Mouse (Mus musculus): ENCODE data around the gene Abca2.
"Not testable (repeated sequence)": the region's sequence is repeated elsewhere in the genome, so short reads cannot be mapped to it uniquely, and the experiment has no call there.

Abca2 gene

GRCm38 (mm10) chr2:25428442-25429236 lies at the start of gene Abca2:
Gene Abca2 (plus strand): TSS chr2:25428703.
- peak; percentile 94 to 96 for DNase-seq

- DNase-seq: no peak
Observed at GRCm38 (mm10) chr2:25384492-25384891, 44.0 kb upstream of the Abca2 start.

- no peak for DNase-seq
Observed at GRCm38 (mm10) chr2:25391266-25391665, 37.2 kb upstream of the Abca2 start.

- DNase-seq: peak; percentile 19 to 28
Observed at GRCm38 (mm10) chr2:25394281-25395221, 34.0 kb upstream of the Abca2 start.

- DNase-seq: peak; percentile 36 to 66
Observed at GRCm38 (mm10) chr2:25395721-25396596, 32.5 kb upstream of the Abca2 start, which contains the start of gene Entpd2. Gene Entpd2 (plus strand): TSS chr2:25395874.

- no peak for DNase-seq
Observed at GRCm38 (mm10) chr2:25396597-25396983, 31.9 kb upstream of the Abca2 start.

- no peak for DNase-seq
Observed at GRCm38 (mm10) chr2:25397010-25397409, 31.5 kb upstream of the Abca2 start.

GRCm38 (mm10) chr2:25398065-25398464 lies 30.4 kb upstream of the Abca2 start:
- DNase-seq: no peak

GRCm38 (mm10) chr2:25399051-25399450 lies 29.5 kb upstream of the Abca2 start, which contains the start of gene Npdc1:
Gene Npdc1 (plus strand): TSS chr2:25399351.
- DNase-seq: no peak

GRCm38 (mm10) chr2:25400291-25400690 lies 28.2 kb upstream of the Abca2 start:
- DNase-seq: no peak

- DNase-seq: peak; percentile 51 to 58
Observed at GRCm38 (mm10) chr2:25400764-25401163, 27.7 kb upstream of the Abca2 start.

- DNase-seq: peak; percentile 72 to 90
Observed at GRCm38 (mm10) chr2:25402377-25402971, 26.0 kb upstream of the Abca2 start.

- peak; percentile 47 to 61 for DNase-seq
Observed at GRCm38 (mm10) chr2:25402972-25403601, 25.4 kb upstream of the Abca2 start.

- DNase-seq: no peak
Observed at GRCm38 (mm10) chr2:25403994-25404393, 24.5 kb upstream of the Abca2 start.

- DNase-seq: no peak
Observed at GRCm38 (mm10) chr2:25408908-25409307, 19.6 kb upstream of the Abca2 start.

- not testable (repeated sequence) for DNase-seq
Observed at GRCm38 (mm10) chr2:25413436-25413835, 15.1 kb upstream of the Abca2 start.

GRCm38 (mm10) chr2:25417426-25417825 lies 11.1 kb upstream of the Abca2 start:
- DNase-seq: no peak

- peak in 1 of 2 experiments; percentile 44 for DNase-seq
Observed at GRCm38 (mm10) chr2:25421896-25422295, 6.6 kb upstream of the Abca2 start.

- no peak for DNase-seq
Observed at GRCm38 (mm10) chr2:25422587-25423410, 5.7 kb upstream of the Abca2 start, which contains the start of gene Fut7. Gene Fut7 (plus strand): TSS chr2:25423267.

GRCm38 (mm10) chr2:25423626-25424025 lies 4.9 kb upstream of the Abca2 start:
- DNase-seq: no peak

Data from kidney, adult 8-10 months (tissue).